Mouse (Mus musculus): ENCODE measurements around the gene Gm49342.

The Gm49342 gene

DNA sequence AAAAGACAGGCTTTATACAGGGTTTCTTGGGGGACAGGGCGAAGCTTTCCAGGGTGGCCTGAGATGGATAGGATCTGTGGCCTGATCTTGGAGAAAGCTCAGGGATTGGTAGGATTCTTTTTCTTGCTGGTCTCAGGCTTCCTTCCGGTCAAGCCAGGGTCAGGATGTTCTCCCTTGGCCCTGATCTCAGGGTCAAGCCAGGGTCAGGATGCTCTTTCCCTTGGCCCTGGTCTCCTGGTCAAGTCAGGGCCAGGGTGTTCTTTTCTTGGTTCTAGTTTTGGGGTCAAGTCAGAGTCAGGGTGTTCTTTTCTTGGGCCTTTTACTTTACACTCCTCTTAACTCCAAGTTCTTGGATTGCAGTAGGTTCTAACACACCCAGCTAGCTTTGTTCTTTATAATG is 43.4 kb downstream of the Gm49342 start:
- DNase-seq = no peak

DNA sequence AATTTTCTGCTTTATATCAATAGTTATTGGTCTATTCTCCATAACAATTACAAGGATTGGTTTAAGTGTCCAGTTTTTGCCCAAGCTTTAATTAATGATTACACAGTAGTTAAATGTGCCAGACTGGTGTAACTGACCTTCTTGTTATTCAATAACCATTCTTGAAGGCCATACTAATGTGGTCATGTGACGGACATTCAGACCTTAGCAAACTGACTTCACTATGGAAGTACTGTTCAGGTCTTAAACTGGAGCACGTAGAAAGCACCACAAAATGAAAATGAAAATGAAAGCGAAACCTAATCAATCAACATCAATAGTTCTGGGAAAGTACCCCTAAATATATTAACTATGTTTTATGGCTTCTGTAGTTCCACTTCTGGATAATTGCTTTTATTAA is 46.7 kb downstream of the Gm49342 start:
- no peak for DNase-seq

DNA sequence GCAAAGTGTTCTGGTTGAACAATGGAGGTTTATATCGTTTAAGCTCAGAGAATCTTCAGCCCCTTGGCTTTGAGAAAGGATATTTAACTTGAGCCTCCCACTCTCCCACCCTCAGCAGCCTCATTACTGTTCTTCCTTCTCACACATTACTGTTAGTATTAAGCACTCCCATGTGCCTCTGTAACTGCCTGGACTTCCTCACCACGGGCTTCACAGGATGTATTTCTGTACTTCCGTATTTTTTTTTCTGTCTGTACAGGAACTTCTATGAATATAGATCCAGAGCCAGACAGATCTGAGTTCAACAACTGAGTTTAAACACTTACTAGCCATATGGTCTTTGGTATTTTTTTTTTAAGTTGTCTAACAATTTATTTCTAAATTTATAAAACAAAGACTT is 52.8 kb downstream of the Gm49342 start:
- DNase-seq = no peak

DNA sequence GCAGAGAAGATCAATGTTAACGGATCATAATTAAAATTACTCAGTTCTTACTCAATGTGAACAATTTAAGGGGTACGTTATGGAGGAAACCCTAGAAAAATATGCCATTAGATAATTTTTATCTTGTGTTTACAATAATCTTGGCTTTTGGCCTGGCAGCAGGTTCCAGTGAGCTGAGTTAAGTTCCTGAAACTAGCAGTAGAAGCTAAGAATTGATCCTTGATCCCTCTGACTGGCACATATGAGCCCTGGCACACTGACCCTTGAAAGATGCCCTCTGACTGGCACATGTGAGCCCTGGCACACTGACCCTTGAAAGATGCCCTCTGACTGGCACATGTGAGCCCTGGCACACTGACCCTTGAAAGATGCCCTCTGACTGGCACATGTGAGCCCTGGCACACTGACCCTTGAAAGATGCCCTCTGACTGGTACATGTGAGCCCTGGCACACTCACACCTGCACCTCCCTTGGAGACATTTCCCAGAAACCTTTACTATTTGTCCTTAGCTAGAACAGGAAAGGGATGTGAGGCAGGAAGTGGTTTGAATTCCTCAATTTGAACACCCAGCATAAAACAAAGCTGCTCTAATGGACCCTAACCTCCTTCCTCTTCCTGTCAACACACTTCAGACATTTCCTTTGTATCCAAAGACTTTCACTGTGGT is 53.8 kb downstream of the Gm49342 start:
- DNase-seq = no peak

DNA sequence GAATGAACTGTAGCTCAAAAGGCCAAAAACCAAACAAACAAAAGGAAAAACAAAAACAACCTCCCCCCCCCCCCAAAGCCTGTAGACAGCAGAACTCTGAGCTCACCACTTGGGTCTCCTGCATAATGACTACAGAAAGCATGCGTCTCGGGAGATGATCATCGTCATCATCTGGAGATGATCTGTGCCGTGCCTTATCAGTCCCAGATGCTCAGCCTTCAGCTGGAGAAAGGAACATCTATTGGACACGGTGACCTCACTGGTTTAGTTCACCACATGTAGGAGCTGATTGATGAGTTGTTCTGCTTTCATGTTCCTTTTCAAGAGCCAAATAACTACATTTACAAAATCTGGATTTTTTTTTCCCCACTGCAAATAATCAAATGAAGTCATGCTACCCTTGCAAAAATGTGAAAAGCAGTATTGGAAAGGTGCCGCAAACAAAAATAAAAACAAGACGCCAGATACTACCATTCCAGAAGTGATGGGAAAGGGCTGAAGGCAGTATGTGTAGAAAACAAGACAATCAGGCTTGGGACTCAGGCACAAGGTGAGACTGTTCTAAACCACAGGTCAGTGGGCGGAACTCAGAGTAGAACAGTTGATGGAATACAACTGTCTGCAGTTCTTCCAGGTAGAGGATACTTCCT is 63.0 kb downstream of the Gm49342 start, which contains the start of gene Rnase10:
Rnase10 (plus strand) TSS at position 600 of the 650 bp plus-strand sequence.
- no peak for DNase-seq

DNA sequence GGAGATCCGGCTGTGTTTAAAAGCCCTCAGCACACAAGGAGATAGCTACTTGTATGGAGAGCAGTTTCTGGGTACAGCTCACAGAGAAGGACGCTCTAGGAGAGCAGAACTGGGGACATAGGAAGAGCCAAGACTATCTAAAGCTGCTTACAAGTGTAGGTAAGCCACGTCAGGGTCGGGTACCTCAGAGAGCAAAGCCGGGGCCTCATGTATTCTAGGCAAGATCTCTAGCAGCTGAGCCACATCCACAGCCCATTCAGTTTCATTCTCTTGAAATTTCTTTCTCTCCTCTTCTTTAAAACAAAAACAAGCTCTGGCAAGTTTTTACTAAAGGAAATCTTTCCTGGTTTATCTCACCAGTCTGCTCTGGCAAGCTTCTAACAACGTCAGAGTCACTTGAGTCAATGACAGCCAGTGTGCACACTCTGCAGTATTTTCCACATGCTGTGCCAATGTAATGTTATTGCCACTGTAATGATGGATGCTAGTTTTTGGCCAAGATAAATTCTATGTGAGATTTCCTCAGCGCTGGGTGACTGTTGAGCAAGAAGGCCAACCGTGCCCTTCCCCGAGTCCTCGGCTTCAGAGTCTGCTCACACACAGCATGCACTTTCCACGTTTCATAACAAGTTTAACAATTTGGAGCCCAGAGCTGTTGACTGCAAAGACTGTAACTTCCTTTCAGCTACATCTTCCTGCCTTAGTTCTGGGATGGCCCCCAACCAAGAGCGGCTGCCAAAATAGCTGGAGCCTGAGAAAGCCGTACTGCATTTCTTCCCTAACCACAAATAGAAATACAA is 63.8 kb downstream of the Gm49342 start:
- no peak for DNase-seq

DNA sequence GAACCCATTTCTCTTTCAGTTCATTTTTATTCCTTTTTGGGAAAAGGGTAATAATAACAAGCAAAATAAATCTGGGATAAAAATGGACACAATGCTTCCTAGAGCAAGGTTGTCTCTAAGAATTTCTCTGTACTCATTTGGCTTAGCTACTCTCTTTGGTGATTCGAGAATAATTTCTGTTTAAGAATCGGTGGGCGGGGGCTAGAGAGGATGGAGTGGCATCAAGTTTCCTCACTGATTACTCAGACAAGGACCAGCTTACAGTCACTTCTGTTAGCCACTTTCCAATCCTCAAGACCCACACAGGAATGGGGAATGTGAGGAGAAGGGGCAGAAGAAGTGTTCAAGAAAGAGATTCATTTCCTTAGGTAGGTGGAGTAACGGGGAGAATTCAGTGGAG is 64.5 kb downstream of the Gm49342 start:
- no peak for DNase-seq

DNA sequence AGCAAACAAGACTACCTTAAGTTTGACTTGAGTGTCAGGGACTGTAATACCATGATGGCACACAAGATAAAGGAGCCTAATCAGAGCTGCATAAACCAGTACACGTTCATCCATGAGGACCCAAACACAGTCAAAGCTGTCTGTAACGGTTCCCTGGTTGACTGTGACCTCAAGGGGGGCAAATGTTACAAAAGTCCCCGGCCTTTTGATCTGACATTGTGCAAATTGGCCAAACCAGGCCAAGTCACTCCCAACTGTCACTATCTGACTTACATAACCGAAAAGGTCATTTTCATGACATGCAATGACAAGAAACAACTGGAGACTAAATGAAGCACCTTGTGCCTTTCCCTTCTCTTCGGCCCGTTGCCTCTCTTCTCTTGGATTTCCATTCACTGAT is 65.3 kb downstream of the Gm49342 start:
- no peak for DNase-seq
